Mouse (Mus musculus) MEL (cell line): ENCODE measurements at regions not wholly inside any gene's neighbourhood (a gene's known extent, or its start where the extent isn't known, plus 50 kb on each side); places are given as distances from the start of the nearest gene placed in this dataset.

Experiments
- DNase-seq: peaks from one replicate; pipeline ENCODE4 v3.0.0; 2011; ENCODE audit warnings: low read depth, low spot score
- H3K27ac ChIP-seq: 2 replicates; pipeline ENCODE4 v1.5.1; 2012; ENCODE audit warnings: low read depth, mild to moderate bottlenecking, control low read depth, low read length, moderate library complexity; ENCODE audit not compliant: control insufficient read depth
- H3K27me3 ChIP-seq, 2 experiments: fragments of 150-350 bp in 1 of 2; sonication (generic) in 1 of 2; 2 replicates each; pipeline ENCODE4 v1.6.1; 2012; ENCODE audit warnings: low read length in 2 of 2, mild to moderate bottlenecking in 2 of 2, improper control_type of control experiment in 1 of 2, moderate library complexity in 1 of 2; ENCODE audit not compliant: insufficient read depth in 2 of 2, control insufficient read depth in 1 of 2
- H3K36me3 ChIP-seq, 2 experiments: 2 replicates each; pipeline ENCODE4 v1.6.1; 2012 to 2014; ENCODE audit warnings: low read length in 2 of 2, improper control_type of control experiment in 1 of 2, inconsistent platforms in 1 of 2, mild to moderate bottlenecking in 1 of 2; ENCODE audit not compliant: insufficient read depth in 2 of 2, control insufficient read depth in 1 of 2
- H3K4me1 ChIP-seq, 2 experiments: fragments of 150-350 bp in 1 of 2; sonication (generic) in 1 of 2; 2 replicates each; pipeline ENCODE4 v1.6.1; 2012; ENCODE audit warnings: low read length in 2 of 2, improper control_type of control experiment in 1 of 2, mild to moderate bottlenecking in 1 of 2; ENCODE audit not compliant: insufficient read depth in 2 of 2, control insufficient read depth in 1 of 2
- H3K4me3 ChIP-seq, 2 experiments: fragments of 150-350 bp in 1 of 2; sonication (generic) in 1 of 2; 2 replicates each; pipeline ENCODE4 v1.5.1; 2012; ENCODE audit warnings: low read depth in 2 of 2, low read length in 2 of 2, mild to moderate bottlenecking in 2 of 2, moderate library complexity in 2 of 2, control low read depth in 1 of 2, improper control_type of control experiment in 1 of 2; ENCODE audit not compliant: control insufficient read depth in 1 of 2, insufficient read depth in 1 of 2
- H3K79me2 ChIP-seq: 2 replicates; pipeline ENCODE4 v1.6.1; 2012; ENCODE audit warnings: mild to moderate bottlenecking, low read length, moderate library complexity; ENCODE audit not compliant: control insufficient read depth, poor library complexity, insufficient read depth
- H3K9ac ChIP-seq: 2 replicates; pipeline ENCODE4 v1.6.1; 2012; ENCODE audit warnings: low read depth, mild to moderate bottlenecking, control low read depth, low read length, moderate library complexity; ENCODE audit not compliant: control insufficient read depth, poor library complexity, severe bottlenecking
- H3K9me3 ChIP-seq: fragments of 150-350 bp; sonication (generic); replicated peaks from 2 replicates; pipeline ENCODE4 v1.6.1; 2012; ENCODE audit warnings: mild to moderate bottlenecking, low read length, improper control_type of control experiment, moderate library complexity; ENCODE audit not compliant: insufficient read depth
- CHD1 ChIP-seq: IDR thresholded peaks from 2 replicates; pipeline ENCODE4 v1.6.1; 2012; ENCODE audit warnings: low read depth, mild to moderate bottlenecking, inconsistent platforms, low read length, improper control_type of control experiment
- CHD2 ChIP-seq: IDR thresholded peaks from 2 replicates; pipeline ENCODE4 v1.6.1; 2011; ENCODE audit warnings: low read length, improper control_type of control experiment
- E2F4 ChIP-seq: IDR thresholded peaks from 2 replicates; pipeline ENCODE4 v1.6.1; 2011; ENCODE audit warnings: low read depth, low read length, improper control_type of control experiment, borderline replicate concordance
- ELF1 ChIP-seq: IDR thresholded peaks from 2 replicates; pipeline ENCODE4 v1.6.1; 2014; ENCODE audit warnings: low read depth, mild to moderate bottlenecking, inconsistent platforms, low read length, improper control_type of control experiment, moderate library complexity
- GABPA ChIP-seq: IDR thresholded peaks from 2 replicates; pipeline ENCODE4 v1.6.1; 2012; ENCODE audit warnings: low read depth, mild to moderate bottlenecking, inconsistent platforms, low read length, improper control_type of control experiment, moderate library complexity
- GATA1 ChIP-seq: IDR thresholded peaks from 2 replicates; pipeline ENCODE4 v1.6.1; 2011; ENCODE audit warnings: low read depth, low read length, improper control_type of control experiment
- HCFC1 ChIP-seq: IDR thresholded peaks from 2 replicates; pipeline ENCODE4 v1.6.1; 2012; ENCODE audit warnings: low read depth, mild to moderate bottlenecking, inconsistent platforms, low read length, improper control_type of control experiment, moderate library complexity
- MAFK ChIP-seq: IDR thresholded peaks from 2 replicates; pipeline ENCODE4 v1.6.1; 2011; ENCODE audit warnings: low read depth, mild to moderate bottlenecking, low read length, improper control_type of control experiment, borderline replicate concordance
- MAX ChIP-seq: IDR thresholded peaks from 2 replicates; pipeline ENCODE4 v1.6.1; 2011; ENCODE audit warnings: low read length, improper control_type of control experiment
- MYB ChIP-seq: IDR thresholded peaks from 2 replicates; pipeline ENCODE4 v1.6.1; 2011; ENCODE audit warnings: mild to moderate bottlenecking, low read depth, low read length, improper control_type of control experiment
- POLR2A ChIP-seq, 2 experiments: IDR thresholded peaks; 2 replicates each; pipeline ENCODE4 v1.6.1; 2011 to 2012; ENCODE audit warnings: low read length in 2 of 2, mild to moderate bottlenecking in 2 of 2, control low read depth in 1 of 2, improper control_type of control experiment in 1 of 2, low read depth in 1 of 2, moderate library complexity in 1 of 2; ENCODE audit not compliant: control insufficient read depth in 1 of 2, insufficient read depth in 1 of 2, poor library complexity in 1 of 2
- POLR2AphosphoS2 ChIP-seq: IDR thresholded peaks from 2 replicates; pipeline ENCODE4 v1.6.1; 2011; ENCODE audit warnings: low read length, improper control_type of control experiment
- POLR2AphosphoS5 ChIP-seq: IDR thresholded peaks from 2 replicates; pipeline ENCODE4 v1.6.1; 2012; ENCODE audit warnings: low read depth, borderline replicate concordance, mild to moderate bottlenecking, inconsistent platforms, low read length, moderate library complexity, mixed read lengths
- RAD21 ChIP-seq: IDR thresholded peaks from 2 replicates; pipeline ENCODE4 v1.6.1; 2011; ENCODE audit warnings: mild to moderate bottlenecking, low read depth, low read length, improper control_type of control experiment
- UBTF ChIP-seq: IDR thresholded peaks from 2 replicates; pipeline ENCODE4 v1.6.1; 2012; ENCODE audit warnings: low read depth, mild to moderate bottlenecking, inconsistent platforms, low read length, improper control_type of control experiment, moderate library complexity, borderline replicate concordance; ENCODE audit not compliant: insufficient read depth
- USF1 ChIP-seq: IDR thresholded peaks from 2 replicates; pipeline ENCODE4 v1.6.1; 2014; ENCODE audit warnings: low read depth, mild to moderate bottlenecking, inconsistent platforms, low read length, improper control_type of control experiment, moderate library complexity
- USF2 ChIP-seq, 2 experiments: IDR thresholded peaks; 2 replicates each; pipeline ENCODE4 v1.6.1; 2011 to 2012; ENCODE audit warnings: improper control_type of control experiment in 2 of 2, low read length in 2 of 2, borderline replicate concordance in 1 of 2, inconsistent platforms in 1 of 2, low read depth in 1 of 2, mild to moderate bottlenecking in 1 of 2; ENCODE audit not compliant: insufficient read depth in 1 of 2
- ZC3H11A ChIP-seq: IDR thresholded peaks from 2 replicates; pipeline ENCODE4 v1.6.1; 2012; ENCODE audit warnings: low read depth, mild to moderate bottlenecking, inconsistent platforms, low read length, improper control_type of control experiment
- ZMIZ1 ChIP-seq: IDR thresholded peaks from 2 replicates; pipeline ENCODE4 v1.6.1; 2012; ENCODE audit warnings: low read depth, mild to moderate bottlenecking, inconsistent platforms, low read length, improper control_type of control experiment, moderate library complexity
- ZNF384 ChIP-seq: IDR thresholded peaks from 2 replicates; pipeline ENCODE4 v1.6.1; 2012; ENCODE audit warnings: low read depth, mild to moderate bottlenecking, inconsistent platforms, low read length, improper control_type of control experiment

DNA sequence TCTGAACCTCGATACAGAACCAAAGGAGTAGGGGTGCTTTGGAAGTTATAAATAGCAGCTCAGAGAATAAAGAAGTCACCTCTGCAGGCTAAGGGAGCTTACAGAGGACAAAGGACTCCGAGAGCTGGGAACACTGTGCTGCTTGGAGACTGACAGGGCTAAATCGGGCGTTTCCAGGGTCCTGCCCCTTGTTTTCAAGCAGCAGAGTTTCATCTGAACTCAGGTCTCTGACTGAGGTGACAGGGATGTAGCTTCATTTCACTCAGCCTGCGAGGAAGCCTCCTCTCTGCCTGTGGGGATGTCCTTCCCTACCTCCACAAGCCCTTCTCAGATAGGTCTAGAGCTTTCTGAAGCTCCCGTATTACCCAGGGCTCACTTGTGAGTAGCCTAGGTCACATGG is 260.6 kb downstream of the Mycn start:
- no peaks in the 10 kb centered on the region for H3K4me1 ChIP-seq
- TF ChIP-seq ZNF384, result no peak
- no peak for TF ChIP-seq GATA1
- no peak for TF ChIP-seq UBTF
- no peak for TF ChIP-seq CHD1
- no peak for TF ChIP-seq HCFC1
- no peak for TF ChIP-seq POLR2AphosphoS2
- TF ChIP-seq RAD21, result no peak
- TF ChIP-seq MAFK, result no peak
- no peaks in the 10 kb centered on the region for H3K79me2 ChIP-seq
- no peak for DNase-seq
- no peaks in the 10 kb centered on the region for H3K36me3 ChIP-seq
- H3K4me3 ChIP-seq, result no peak overlapping the region
- no peak overlapping the region for H3K9ac ChIP-seq
- H3K27me3 ChIP-seq, result no peaks in the 10 kb centered on the region
- H3K9me3 ChIP-seq, result no peaks in the 10 kb centered on the region
- H3K27ac ChIP-seq, result no peak overlapping the region

DNA sequence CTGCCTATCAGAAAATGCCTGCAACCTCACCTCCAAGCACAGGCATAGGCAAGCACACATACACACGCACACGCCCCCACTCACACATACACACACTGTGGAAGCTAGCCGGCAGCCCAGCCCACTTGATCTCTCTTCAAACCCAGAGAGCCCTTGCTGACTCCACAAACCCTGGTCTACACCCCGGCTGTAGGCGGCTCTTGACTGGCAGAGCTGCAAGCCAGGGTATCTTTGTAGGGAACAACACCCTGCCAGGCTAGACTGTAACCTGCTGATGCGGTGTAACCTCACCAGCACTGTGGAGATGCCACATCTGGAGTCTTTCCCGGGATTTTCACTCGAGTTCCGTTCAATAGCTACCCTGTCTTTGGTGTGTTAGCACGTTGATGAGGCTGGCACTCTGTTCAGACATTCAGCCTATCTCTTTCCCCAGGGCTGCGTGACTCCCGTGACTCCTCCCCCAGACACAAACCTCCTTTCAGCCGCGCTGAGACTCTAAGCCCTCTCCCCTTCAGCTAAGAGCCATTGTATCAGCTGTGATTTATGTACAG is 261.3 kb downstream of the Mycn start:
- Histone ChIP-seq H3K4me1 (no peaks in the 10 kb centered on the region), H3K27me3 (no peaks in the 10 kb centered on the region), H3K4me3 (no peak overlapping the region), H3K9ac (no peak overlapping the region), H3K36me3 (no peaks in the 10 kb centered on the region), H3K27ac (no peak overlapping the region), H3K9me3 (no peaks in the 10 kb centered on the region), H3K79me2 (no peaks in the 10 kb centered on the region)
- TF ChIP-seq USF2 (IDR thresholded peaks at IDR 0.05; ENCODE audit: borderline replicate concordance in 1 of 2, insufficient read depth in 1 of 2, low read depth in 1 of 2, low read length in 2 of 2) (no peak), ELF1 (no peak), MAX (no peak), HCFC1 (no peak), ZC3H11A (no peak), MYB (no peak), UBTF (no peak), ZMIZ1 (no peak), E2F4 (no peak), GATA1 (no peak), GABPA (no peak), RAD21 (no peak), USF1 (no peak), POLR2A (IDR thresholded peaks at IDR 0.05; ENCODE audit: control insufficient read depth in 1 of 2, insufficient read depth in 1 of 2, low read depth in 1 of 2, low read length in 2 of 2, poor library complexity in 1 of 2) (no peak), POLR2AphosphoS5 (no peak), CHD2 (no peak)
- no peak for DNase-seq
